Mouse (Mus musculus): ENCODE measurements around the gene 0610009B22Rik.

GRCm38 (mm10) chr11:51671376-51671775 lies 17.3 kb downstream of the 0610009B22Rik start:
- TF ChIP-seq CTCF (IDR thresholded peaks at IDR 0.05; ENCODE audit: control insufficient read depth, insufficient read depth, insufficient read length), result no peak
- TF ChIP-seq USF1 (IDR thresholded peaks at IDR 0.05; ENCODE audit: low read depth), result no peak

All from C2C12 (cell line).